Mouse (Mus musculus) limb, embryonic 13.5 days (tissue): ENCODE results near the gene Rer1. TPM values are rescaled to one million over a fixed set of nuclear protein-coding genes. Genes with fewer than 3 reads are reported as not detected.

ENCODE experiments used
- ATAC-seq: fragments of 200-750 bp; cut with Nextera tagmentation; 2 replicates; pipeline ENCODE4 v1.8.0; 2017; ENCODE audit warnings: low read depth, moderate number of reproducible peaks, moderate TSS enrichment; ENCODE audit not compliant: low FRiP score
- H3K27ac ChIP-seq: fragments of 300-500 bp; sonication (generic); 2 replicates; pipeline ENCODE4 v1.5.1; 2015; ENCODE audit warnings: inconsistent platforms, mild to moderate bottlenecking, moderate library complexity
- H3K27me3 ChIP-seq: fragments of 300-500 bp; sonication (generic); 2 replicates; pipeline ENCODE4 v1.6.1; 2015; ENCODE audit warnings: mild to moderate bottlenecking, inconsistent platforms
- H3K36me3 ChIP-seq: fragments of 300-500 bp; sonication (generic); 2 replicates; pipeline ENCODE4 v1.6.1; 2015; ENCODE audit warnings: inconsistent platforms, mild to moderate bottlenecking, moderate library complexity
- H3K4me1 ChIP-seq: fragments of 300-500 bp; sonication (generic); 2 replicates; pipeline ENCODE4 v1.6.1; 2015; ENCODE audit warnings: inconsistent platforms
- H3K4me2 ChIP-seq: fragments of 300-500 bp; sonication (generic); replicated peaks from 2 replicates; pipeline ENCODE4 v1.6.1; 2015; ENCODE audit warnings: inconsistent platforms, mild to moderate bottlenecking, moderate library complexity
- H3K4me3 ChIP-seq: fragments of 300-500 bp; sonication (generic); 2 replicates; pipeline ENCODE4 v1.5.1; 2015; ENCODE audit warnings: moderate library complexity, mild to moderate bottlenecking, inconsistent platforms
- H3K9ac ChIP-seq: fragments of 300-500 bp; sonication (generic); 2 replicates; pipeline ENCODE4 v1.6.1; 2015; ENCODE audit warnings: mild to moderate bottlenecking, inconsistent platforms
- H3K9me3 ChIP-seq: fragments of 300-500 bp; sonication (generic); 2 replicates; pipeline ENCODE4 v1.6.1; 2016; ENCODE audit warnings: inconsistent platforms
- WGBS: fragments of 180-500 bp; shearing (Covaris S2); methylation state at CpG from one replicate; pipeline ENCODE4 v1.1.7; 2015; 5-methylcytosine and 5-hydroxymethylcytosine counted together
- polyA plus RNA-seq: library from polyadenylated mRNA; unstranded; fragments of >200 nt; fragmentation: Nextera tagmentation; extraction: Ambion mirVana; gene quantifications from 2 replicates; pipeline ENCODE4 v1.2.1, GENCODE M21; 2015

Gene Rer1
- polyA plus RNA-seq, 1 experiment from 2014 or later: 149 TPM

- ATAC-seq: no peak
- Histone ChIP-seq H3K27me3 (no peaks in the 10 kb centered on the region), H3K4me3 (0 out of 2 replicates have a peak overlapping the region, but pooled peaks have one; percentile 74), H3K4me2 (peak overlapping the region; percentile 87), H3K36me3 (peaks cover 55% of the 10 kb centered on the region), H3K9me3 (no peaks in the 10 kb centered on the region), H3K9ac (peak overlapping the region; percentile 25), H3K27ac (no peak overlapping the region), H3K4me1 (peaks cover 21% of the 10 kb centered on the region)
- WGBS: 94% methylated on average over 20 of the region's 20 CpGs
Measured at GRCm38 (mm10) chr4:155068357-155068972, 17.7 kb downstream of the Rer1 start.

- Histone ChIP-seq H3K4me3 (peak within 1 kb of the TSS; percentile 74), H3K27ac (peak within 1 kb of the TSS; percentile 74), H3K27me3 (0 out of 2 replicates have a peak, but pooled peaks cover 1% of the 10 kb centered on the region), H3K4me2 (peak within 1 kb of the TSS; percentile 87), H3K9ac (peak within 1 kb of the TSS; percentile 88), H3K36me3 (peaks cover 40% of the 10 kb centered on the region), H3K4me1 (peaks cover 21% of the 10 kb centered on the region), H3K9me3 (no peaks in the 10 kb centered on the region)
- WGBS: under 1% methylated on average over 48 of the region's 48 CpGs
- peak; percentile 93 for ATAC-seq
Measured at GRCm38 (mm10) chr4:155066834-155067522, 19.2 kb downstream of the Rer1 start, which contains the start of gene Pex10. Gene Pex10, plus strand, starts transcription at chr4:155067016.

- peak overlapping the region; percentile 87 for H3K4me2 ChIP-seq
- peak; percentile 35 for ATAC-seq
- H3K4me1 ChIP-seq: peaks cover 21% of the 10 kb centered on the region
- H3K4me3 ChIP-seq: peak overlapping the region; percentile 74
- peaks cover 32% of the 10 kb centered on the region for H3K36me3 ChIP-seq
- H3K27ac ChIP-seq: peak overlapping the region; percentile 74
- H3K9me3 ChIP-seq: no peaks in the 10 kb centered on the region
- WGBS: 3% methylated on average over 15 of the region's 15 CpGs
- peak overlapping the region; percentile 51 for H3K9ac ChIP-seq
- 0 out of 2 replicates have a peak, but pooled peaks cover 2% of the 10 kb centered on the region for H3K27me3 ChIP-seq
Measured at GRCm38 (mm10) chr4:155065970-155066833, 20.0 kb downstream of the Rer1 start.

GRCm38 (mm10) chr4:155064474-155064873 is 21.7 kb downstream of the Rer1 start:
- Histone ChIP-seq H3K9ac (no peak overlapping the region), H3K4me1 (peaks cover 21% of the 10 kb centered on the region), H3K4me2 (no peak overlapping the region), H3K4me3 (no peak overlapping the region), H3K27me3 (0 out of 2 replicates have a peak, but pooled peaks cover 2% of the 10 kb centered on the region), H3K9me3 (no peaks in the 10 kb centered on the region), H3K36me3 (peaks cover 15% of the 10 kb centered on the region), H3K27ac (0 out of 2 replicates have a peak overlapping the region, but pooled peaks have one; percentile 48)
- ATAC-seq: no peak
- 62% methylated on average over 2 of the region's 2 CpGs for WGBS

GRCm38 (mm10) chr4:155063895-155064294 is 22.3 kb downstream of the Rer1 start:
- peaks cover 9% of the 10 kb centered on the region for H3K36me3 ChIP-seq
- 0 out of 2 replicates have a peak, but pooled peaks cover 2% of the 10 kb centered on the region for H3K27me3 ChIP-seq
- H3K9me3 ChIP-seq: no peaks in the 10 kb centered on the region
- ATAC-seq: no peak
- H3K27ac ChIP-seq: peak overlapping the region; percentile 48; the same call in 1 of the 2 replicates
- H3K4me1 ChIP-seq: peaks cover 21% of the 10 kb centered on the region
- H3K9ac ChIP-seq: 0 out of 2 replicates have a peak overlapping the region, but pooled peaks have one; percentile 35
- no peak overlapping the region for H3K4me3 ChIP-seq
- 31% methylated on average over 3 of the region's 3 CpGs for WGBS
- H3K4me2 ChIP-seq: no peak overlapping the region; the same call in 1 of the 2 replicates

- ATAC-seq: no peak
- Histone ChIP-seq H3K9ac (0 out of 2 replicates have a peak overlapping the region, but pooled peaks have one; percentile 4), H3K27me3 (0 out of 2 replicates have a peak, but pooled peaks cover 2% of the 10 kb centered on the region), H3K4me3 (no peak overlapping the region), H3K36me3 (no peaks in the 10 kb centered on the region), H3K9me3 (no peaks in the 10 kb centered on the region), H3K27ac (no peak overlapping the region), H3K4me2 (no peak overlapping the region), H3K4me1 (peaks cover 22% of the 10 kb centered on the region)
- 39% methylated on average over 10 of the region's 10 CpGs for WGBS
Measured at GRCm38 (mm10) chr4:155058325-155058724, 27.9 kb downstream of the Rer1 start.

GRCm38 (mm10) chr4:155056724-155057123 is 29.5 kb downstream of the Rer1 start, which contains the start of gene Plch2:
Gene Plch2, minus strand, starts transcription at chr4:155056784.
- H3K36me3 ChIP-seq: no peaks in the 10 kb centered on the region
- peak within 1 kb of the TSS; percentile 55; the same call in 1 of the 2 replicates for H3K27ac ChIP-seq
- peaks cover under 1% of the 10 kb centered on the region; the same call in 1 of the 2 replicates for H3K27me3 ChIP-seq
- peak within 1 kb of the TSS; percentile 43; the same call in 1 of the 2 replicates for H3K9ac ChIP-seq
- peak within 1 kb of the TSS; percentile 35 for H3K4me2 ChIP-seq
- peaks cover 22% of the 10 kb centered on the region for H3K4me1 ChIP-seq
- 67% methylated on average over 10 of the region's 10 CpGs for WGBS
- 0 out of 2 replicates have a peak, but pooled peaks have one; percentile 29 for ATAC-seq
- H3K9me3 ChIP-seq: no peaks in the 10 kb centered on the region
- no peak within 1 kb of the TSS for H3K4me3 ChIP-seq

- 65% methylated on average over 7 of the region's 7 CpGs for WGBS
- Histone ChIP-seq H3K27me3 (peaks cover 42% of the 10 kb centered on the region), H3K4me1 (no peaks in the 10 kb centered on the region), H3K4me2 (no peak overlapping the region), H3K9me3 (no peaks in the 10 kb centered on the region), H3K27ac (no peak overlapping the region), H3K36me3 (no peaks in the 10 kb centered on the region), H3K9ac (no peak overlapping the region), H3K4me3 (no peak overlapping the region)
- ATAC-seq: no peak
Measured at GRCm38 (mm10) chr4:155050116-155050515, 36.1 kb downstream of the Rer1 start.

- Histone ChIP-seq H3K27ac (no peak overlapping the region), H3K27me3 (peaks cover 76% of the 10 kb centered on the region), H3K9ac (no peak overlapping the region), H3K4me1 (peaks cover 10% of the 10 kb centered on the region), H3K9me3 (no peaks in the 10 kb centered on the region), H3K4me3 (no peak overlapping the region), H3K4me2 (no peak overlapping the region), H3K36me3 (no peaks in the 10 kb centered on the region)
- WGBS: 82% methylated on average over 14 of the region's 14 CpGs
- no peak for ATAC-seq
Measured at GRCm38 (mm10) chr4:155046636-155047035, 39.5 kb downstream of the Rer1 start.

- H3K27me3 ChIP-seq: peaks cover 83% of the 10 kb centered on the region
- no peak for ATAC-seq
- peak overlapping the region; percentile 45 for H3K4me3 ChIP-seq
- H3K9me3 ChIP-seq: no peaks in the 10 kb centered on the region
- peak overlapping the region; percentile 83 for H3K4me2 ChIP-seq
- peaks cover 10% of the 10 kb centered on the region for H3K4me1 ChIP-seq
- no peaks in the 10 kb centered on the region for H3K36me3 ChIP-seq
- H3K9ac ChIP-seq: peak overlapping the region; percentile 59
- no peak overlapping the region for H3K27ac ChIP-seq
- under 1% methylated on average over 25 of the region's 25 CpGs for WGBS
Measured at GRCm38 (mm10) chr4:155043289-155043625, 42.9 kb downstream of the Rer1 start.

- no peak for ATAC-seq
- H3K27ac ChIP-seq: no peak overlapping the region
- peak overlapping the region; percentile 59 for H3K9ac ChIP-seq
- peak overlapping the region; percentile 83 for H3K4me2 ChIP-seq
- no peaks in the 10 kb centered on the region for H3K36me3 ChIP-seq
- 2% methylated on average over 65 of the region's 65 CpGs for WGBS
- peaks cover 10% of the 10 kb centered on the region for H3K4me1 ChIP-seq
- H3K9me3 ChIP-seq: no peaks in the 10 kb centered on the region
- peaks cover 87% of the 10 kb centered on the region for H3K27me3 ChIP-seq
- H3K4me3 ChIP-seq: peak overlapping the region; percentile 45
Measured at GRCm38 (mm10) chr4:155042606-155043288, 43.4 kb downstream of the Rer1 start.
